12 mouse cellular contexts compared by ENCODE assay signal in the genomic region with DNA sequence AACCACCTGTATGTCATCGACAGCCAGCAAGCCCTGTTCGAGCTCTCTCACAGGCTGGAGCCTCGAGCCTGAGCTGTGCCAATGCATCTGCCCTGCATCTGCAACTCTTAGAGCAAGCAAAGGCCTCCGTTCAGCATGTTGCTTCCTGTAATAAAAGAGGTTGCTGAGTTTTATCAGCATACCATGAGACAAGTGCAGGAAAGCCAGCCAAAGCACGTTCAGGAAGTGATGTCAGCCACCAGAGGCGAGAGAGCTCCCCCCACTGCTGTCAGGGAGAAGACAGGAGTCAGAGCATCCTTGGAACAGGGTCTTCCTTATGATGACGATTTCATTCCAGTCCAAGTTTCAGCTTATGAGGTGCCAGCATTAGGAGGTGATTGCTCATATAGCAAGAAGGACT. TPM values are rescaled to one million over a fixed set of nuclear protein-coding genes. Genes with fewer than 3 reads are reported as not detected.
DNase-seq lines count a peak whose midpoint lies in the region; ATAC-seq and TF ChIP-seq lines count a peak whose summit lies in the region.
"Had no signal": no experiment of that assay in that cellular context is flagged by ENCODE, and none has a peak within 500 bp of the region (broad histone marks: within the 10 kb centered on the region; RNA-seq: fewer than 3 reads in every experiment).

No protein-coding gene starts in this region.

- no peak overlapping the region for H3K4me3 ChIP-seq in gastrocnemius, adult 2 months
- no peak overlapping the region for H3K4me3 ChIP-seq in brown adipose tissue, adult 24 weeks (ENCODE audit: insufficient read depth, low read depth, low read length)
- H3K4me3 ChIP-seq: lung, embryonic 15.5 days; neural tube, embryonic 13.5 days had no signal

- peak; percentile 67 for ATAC-seq in inflammation-experienced regulatory T-cells, adult 6 months
- ATAC-seq in frontal cortex, adult (ENCODE audit: low TSS enrichment), result no peak

- intact Hi-C loops in gastrocnemius, adult 2 months (cut with DNase I), result no loop called here

- peaks cover 22% of the 10 kb centered on the region for H3K4me1 ChIP-seq in brown adipose tissue, adult 24 weeks (ENCODE audit: control insufficient read depth, insufficient read depth, insufficient read length, low read length)

- peak overlapping the region; percentile 28; the same call in 1 of the 2 replicates for H3K27ac ChIP-seq in gastrocnemius, adult 2 months
- H3K27ac ChIP-seq in brown adipose tissue, adult 24 weeks (replicated peaks; ENCODE audit: low read depth, low read length), result peak overlapping the region; percentile 41
- H3K27ac ChIP-seq: lung, embryonic 15.5 days; neural tube, embryonic 13.5 days had no signal

- no peak for DNase-seq in gastrocnemius, adult 2 months
- no peak for DNase-seq in gastrocnemius, adult 8-10 months (ENCODE audit: low spot score in 2 of 2)
- DNase-seq in lung, postnatal 36 days, result peak; percentile 59
- no peak for DNase-seq in MN1 (ENCODE audit: low spot score)
- DNase-seq in spleen, postnatal 10 days (ENCODE audit: low spot score in 2 of 2), result no peak
- DNase-seq: B cell, adult 2 months; cerebellum, postnatal 25 days had no signal

- TF ChIP-seq CTCF in gastrocnemius, adult 2 months (IDR thresholded peaks at IDR 0.05), result no peak

RNA-seq across cellular contexts. Expression of gene Cdca7l, which starts 48.1 kb away (rescaled TPM):
- total RNA-seq in gastrocnemius, adult 2 months (2021), result not detected
- total RNA-seq in gastrocnemius, adult 8-10 months (2022), result under 1 TPM in 1 of 4 experiments, not detected in 3; 0.10 TPM
- polyA plus RNA-seq in brown adipose tissue, adult 24 weeks (2012; ENCODE audit: insufficient read depth, insufficient read length, missing spikeins), result 3.1 TPM in 1 of 2 replicates, not detected in the other
- 10 to 100 TPM; 28.1 to 33.1 (median 30.8) TPM for polyA plus RNA-seq in inflammation-experienced regulatory T-cells, adult 6 months (2017; shearing (Covaris generic))
